9 mouse cellular contexts compared by ENCODE assay signal in genomic region chr12:105563726-105564275, GRCm38 (mm10). TPM values are rescaled to one million over a fixed set of nuclear protein-coding genes. Genes with fewer than 3 reads are reported as not detected.
DNase-seq lines count a peak whose midpoint lies in the region; ATAC-seq and TF ChIP-seq lines count a peak whose summit lies in the region.
"Had no signal": no experiment of that assay in that cellular context is flagged by ENCODE, and none has a peak within 500 bp of the region (broad histone marks: within the 10 kb centered on the region; RNA-seq: fewer than 3 reads in every experiment).

No protein-coding gene starts in this region.

- peak overlapping the region; percentile 61 for H3K4me2 ChIP-seq in lung, embryonic 14.5 days
- H3K4me2 ChIP-seq in forebrain, embryonic 12.5 days = peak overlapping the region; percentile 73
- peak overlapping the region; percentile 47 for H3K4me2 ChIP-seq in limb, embryonic 15.5 days
- H3K4me2 ChIP-seq in stomach, embryonic 15.5 days = peak overlapping the region; percentile 54

- peak overlapping the region; percentile 22; the same call in 1 of the 2 replicates for H3K4me3 ChIP-seq in lung, embryonic 14.5 days (ENCODE audit: low read depth, low read length)
- H3K4me3 ChIP-seq in forebrain, embryonic 12.5 days (replicated peaks) = peak overlapping the region; percentile 39
- H3K4me3 ChIP-seq in limb, embryonic 15.5 days = peak overlapping the region; percentile 33
- peak overlapping the region; percentile 34 for H3K4me3 ChIP-seq in stomach, embryonic 15.5 days (replicated peaks)

- no peak overlapping the region for H3K27ac ChIP-seq in lung, embryonic 14.5 days (ENCODE audit: low read depth)
- no peak overlapping the region for H3K27ac ChIP-seq in forebrain, embryonic 12.5 days
- H3K27ac ChIP-seq in limb, embryonic 15.5 days = no peak overlapping the region
- H3K27ac ChIP-seq in stomach, embryonic 15.5 days = no peak overlapping the region

- H3K36me3 ChIP-seq in lung, embryonic 14.5 days (ENCODE audit: insufficient read depth) = no peaks in the 10 kb centered on the region
- H3K36me3 ChIP-seq in forebrain, embryonic 12.5 days (replicated peaks) = no peaks in the 10 kb centered on the region
- no peaks in the 10 kb centered on the region for H3K36me3 ChIP-seq in limb, embryonic 15.5 days
- no peaks in the 10 kb centered on the region for H3K36me3 ChIP-seq in stomach, embryonic 15.5 days

- no peak overlapping the region for H3K9ac ChIP-seq in lung, embryonic 14.5 days
- no peak overlapping the region for H3K9ac ChIP-seq in forebrain, embryonic 12.5 days
- H3K9ac ChIP-seq in limb, embryonic 15.5 days = 0 out of 2 replicates have a peak overlapping the region, but pooled peaks have one; percentile 1
- H3K9ac ChIP-seq in stomach, embryonic 15.5 days = no peak overlapping the region

- intact Hi-C loops in left cerebral cortex, postnatal 25 days (cut with DNase I) = no loop called here

- no peaks in the 10 kb centered on the region for H3K4me1 ChIP-seq in lung, embryonic 14.5 days (ENCODE audit: insufficient read depth)
- H3K4me1 ChIP-seq in forebrain, embryonic 12.5 days = peaks cover 24% of the 10 kb centered on the region
- H3K4me1 ChIP-seq in limb, embryonic 15.5 days = peaks cover 38% of the 10 kb centered on the region
- peaks cover 21% of the 10 kb centered on the region for H3K4me1 ChIP-seq in stomach, embryonic 15.5 days

- H3K27me3 ChIP-seq in lung, embryonic 14.5 days (ENCODE audit: insufficient read depth, low read length) = peaks cover 38% of the 10 kb centered on the region
- H3K27me3 ChIP-seq in forebrain, embryonic 12.5 days = peaks cover 54% of the 10 kb centered on the region
- H3K27me3 ChIP-seq in limb, embryonic 15.5 days = peaks cover 42% of the 10 kb centered on the region
- peaks cover 29% of the 10 kb centered on the region; the same call in 1 of the 2 replicates for H3K27me3 ChIP-seq in stomach, embryonic 15.5 days (replicated peaks)

- peak; percentile 41; the same call in 1 of the 2 replicates for ATAC-seq in lung, embryonic 14.5 days (ENCODE audit: insufficient read depth)
- no peak for ATAC-seq in forebrain, embryonic 12.5 days (ENCODE audit: low FRiP score)
- no peak for ATAC-seq in limb, embryonic 15.5 days (ENCODE audit: insufficient number of reproducible peaks, low FRiP score, low TSS enrichment, low read depth)
- no peak for ATAC-seq in stomach, embryonic 15.5 days (ENCODE audit: insufficient read depth, low FRiP score, low read depth)
- ATAC-seq in megakaryocyte progenitor cell, adult 5-6 weeks (replicated peaks; ENCODE audit: poor library complexity) = no peak

- 10% methylated on average over 25 of the region's 25 CpGs for WGBS in lung, embryonic 14.5 days
- WGBS in forebrain, embryonic 12.5 days = 11% methylated on average over 25 of the region's 25 CpGs
- 5% methylated on average over 25 of the region's 25 CpGs for WGBS in limb, embryonic 15.5 days
- 11% methylated on average over 25 of the region's 25 CpGs for WGBS in stomach, embryonic 15.5 days

- peaks cover 5% of the 10 kb centered on the region for H3K9me3 ChIP-seq in lung, embryonic 14.5 days (ENCODE audit: low read depth, low read length)
- H3K9me3 ChIP-seq in forebrain, embryonic 12.5 days = no peaks in the 10 kb centered on the region
- no peaks in the 10 kb centered on the region for H3K9me3 ChIP-seq in limb, embryonic 15.5 days
- H3K9me3 ChIP-seq in stomach, embryonic 15.5 days = no peaks in the 10 kb centered on the region

- DNase-seq in lung, embryonic 14.5 days = peak; percentile 41
- no peak for DNase-seq in lung, postnatal 10 days
- no peak for DNase-seq in left cerebral cortex, postnatal 25 days (ENCODE audit: low spot score in 2 of 2)
- DNase-seq in adrenal gland, postnatal 36 days = no peak
- DNase-seq: kidney, adult 18-20 months had no signal

- TF ChIP-seq CTCF in lung, embryonic 14.5 days (IDR thresholded peaks at IDR 0.05; ENCODE audit: low read depth) = no peak

RNA-seq across cellular contexts. Expression of gene Bdkrb2, which starts 0.8 kb away (rescaled TPM):
- 0.09 and 0.21 TPM in 2 replicates for polyA plus RNA-seq in lung, embryonic 14.5 days (2014; fragmentation: Nextera tagmentation; extraction: Ambion mirVana)
- 0.35 and 0.40 TPM in 2 replicates for polyA plus RNA-seq in forebrain, embryonic 12.5 days (2016; fragmentation: Nextera tagmentation; extraction: Ambion mirVana)
- polyA plus RNA-seq in limb, embryonic 15.5 days (2015; fragmentation: Nextera tagmentation; extraction: Ambion mirVana) = 3.8 and 4.6 TPM in 2 replicates
- 3.5 TPM in 2 replicates for polyA plus RNA-seq in stomach, embryonic 15.5 days (2015; fragmentation: Nextera tagmentation; extraction: Ambion mirVana)
- under 1 TPM; 0.21 to 0.41 TPM for total RNA-seq in left cerebral cortex, postnatal 25 days (2021)
- total RNA-seq in megakaryocyte progenitor cell, adult 5-6 weeks (2015) = not detected in 2 replicates
- total RNA-seq in megakaryocyte progenitor cell, adult 5-6 weeks (2017) = not detected in 2 replicates
- 10 to 100 TPM; 12.0 to 23.9 TPM for total RNA-seq in adrenal gland, postnatal 36 days (2021)

RNA-seq across cellular contexts. Expression of gene Bdkrb1, which starts 39.1 kb away (rescaled TPM):
- polyA plus RNA-seq in lung, embryonic 14.5 days (2014; fragmentation: Nextera tagmentation; extraction: Ambion mirVana) = not detected in 2 replicates
- polyA plus RNA-seq in forebrain, embryonic 12.5 days (2016; fragmentation: Nextera tagmentation; extraction: Ambion mirVana) = 0.24 TPM in 1 of 2 replicates, not detected in the other
- polyA plus RNA-seq in limb, embryonic 15.5 days (2015; fragmentation: Nextera tagmentation; extraction: Ambion mirVana) = 0.35 TPM in 1 of 2 replicates, not detected in the other
- 0.26 and 0.44 TPM in 2 replicates for polyA plus RNA-seq in stomach, embryonic 15.5 days (2015; fragmentation: Nextera tagmentation; extraction: Ambion mirVana)
- not detected for total RNA-seq in left cerebral cortex, postnatal 25 days (2021)
- total RNA-seq in megakaryocyte progenitor cell, adult 5-6 weeks (2015) = not detected in 2 replicates
- not detected in 2 replicates for total RNA-seq in megakaryocyte progenitor cell, adult 5-6 weeks (2017)
- total RNA-seq in adrenal gland, postnatal 36 days (2021) = not detected
